Mouse (Mus musculus) 3134 (cell line): ENCODE results near the gene Ropn1l.

Source experiments
- DNase-seq: peaks from one replicate; pipeline ENCODE4 v3.0.0-alpha.2; 2011; ENCODE audit warnings: low spot score; ENCODE audit not compliant: insufficient read length; ENCODE audit errors: extremely low read depth

The Ropn1l gene

DNA sequence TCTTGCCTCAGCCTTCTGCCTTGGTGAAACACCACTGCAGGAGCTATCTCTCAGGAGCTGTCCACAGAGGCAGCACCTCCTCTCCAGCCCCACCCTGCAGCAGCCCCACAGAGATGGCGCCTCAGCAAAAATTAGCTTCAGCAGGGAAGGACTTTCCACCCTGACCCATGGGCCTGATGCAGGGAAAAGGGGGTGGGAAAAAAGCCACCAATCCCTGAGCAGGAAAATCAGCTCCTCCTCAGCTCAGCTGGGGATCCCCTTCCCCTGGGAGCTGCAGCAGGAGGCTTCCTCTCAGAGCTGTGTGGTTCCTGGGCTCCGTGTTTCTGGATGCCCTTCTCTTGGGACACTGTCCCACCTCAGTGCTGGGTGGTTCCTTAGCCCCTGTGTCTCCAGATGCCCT lies 3.8 kb downstream of the Ropn1l start:
- no peak for DNase-seq

DNA sequence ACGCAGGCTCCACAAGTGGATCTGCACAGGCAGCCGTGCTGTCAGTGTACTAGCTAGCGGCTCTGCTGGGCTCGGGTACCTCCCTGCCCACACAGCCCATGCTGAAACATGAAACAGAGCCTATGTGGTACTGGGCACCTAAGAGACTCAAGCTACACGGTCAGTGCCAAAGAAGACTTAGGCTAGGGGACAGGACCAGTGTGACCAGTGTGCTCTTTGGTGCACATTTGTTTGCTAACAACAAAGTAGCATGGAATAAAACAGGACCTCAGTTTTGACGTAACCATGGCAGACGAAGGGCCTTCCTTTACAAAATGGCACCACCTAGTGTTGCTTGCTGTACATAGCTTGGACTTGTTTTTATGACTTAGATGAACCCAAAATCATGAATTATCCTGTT lies 6.4 kb downstream of the Ropn1l start:
- no peak for DNase-seq

DNA sequence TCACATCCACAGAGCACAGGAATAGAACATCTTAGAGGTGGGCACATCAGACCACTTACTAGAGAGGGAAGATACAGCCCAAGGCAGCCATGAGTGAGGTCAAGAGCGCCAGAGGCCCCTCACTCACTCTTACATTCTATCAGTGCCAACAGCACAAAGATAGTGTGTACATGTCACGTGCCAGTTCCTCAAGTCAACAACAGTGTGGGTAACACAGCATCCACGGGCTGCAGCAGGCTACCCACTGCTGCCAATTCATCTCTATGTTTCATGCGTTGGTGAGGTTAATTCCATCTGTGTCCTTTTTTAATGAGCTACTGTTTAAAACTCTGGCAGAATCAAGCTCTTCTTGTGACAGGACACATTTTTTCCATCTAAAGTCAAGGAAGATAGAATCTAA lies 10.8 kb downstream of the Ropn1l start:
- DNase-seq = no peak

DNA sequence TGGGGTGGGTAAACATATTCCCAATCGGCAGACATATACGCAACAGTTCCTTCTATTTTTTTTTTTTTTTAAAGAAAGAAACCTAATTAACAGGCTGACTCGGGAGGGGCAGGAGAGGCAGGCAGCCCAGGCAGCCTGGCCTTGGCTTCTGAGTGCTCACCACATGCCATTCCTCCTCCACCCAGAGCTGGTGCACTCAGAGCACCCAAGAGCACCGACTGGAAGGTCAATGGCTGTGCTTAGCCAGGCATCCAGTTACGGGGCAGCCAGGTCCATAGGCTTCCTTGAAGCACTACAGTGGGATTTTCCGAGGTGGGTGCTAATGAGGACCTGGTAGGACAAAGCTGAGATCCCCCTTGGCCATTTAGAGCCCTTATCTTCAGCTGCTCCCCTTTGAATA lies 11.5 kb downstream of the Ropn1l start:
- no peak for DNase-seq

DNA sequence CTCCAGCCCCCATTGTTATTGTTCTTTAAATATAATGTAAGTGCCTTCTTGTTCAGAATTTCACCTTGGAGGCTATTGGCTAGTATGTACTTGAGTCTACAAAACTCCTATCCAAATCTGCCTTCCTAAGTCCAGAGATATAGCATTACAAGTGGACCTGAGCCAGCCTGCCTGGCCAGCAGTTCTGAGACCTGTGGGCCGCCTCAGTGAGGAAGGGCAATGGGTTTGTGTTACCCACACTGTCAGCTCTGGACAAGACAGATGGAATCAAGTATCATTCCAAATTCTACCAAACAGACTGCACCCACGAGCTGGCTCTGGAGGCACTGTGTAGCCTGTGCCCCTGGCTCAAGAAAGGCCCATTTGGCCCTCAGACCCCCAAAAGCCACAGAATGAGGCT lies 16.7 kb downstream of the Ropn1l start:
- no peak for DNase-seq

DNA sequence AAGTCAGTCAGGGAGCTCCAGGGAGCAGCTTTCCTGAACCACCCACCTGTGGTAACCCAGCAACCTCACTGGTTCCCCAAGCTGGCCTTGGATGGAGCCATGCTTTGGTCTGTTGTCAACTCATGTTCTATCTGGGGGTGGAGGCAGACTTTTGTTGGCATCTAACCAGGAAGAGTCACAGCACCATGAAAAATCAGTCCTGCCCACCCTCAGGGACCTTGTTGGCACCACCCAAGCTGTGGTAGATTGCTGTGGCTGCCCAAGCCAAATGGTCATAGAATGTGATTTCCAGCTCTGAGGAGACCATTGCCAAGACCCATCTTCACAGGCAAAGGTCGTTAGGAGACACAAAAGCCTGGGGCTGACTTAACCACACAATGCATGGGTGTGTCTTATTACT lies 17.5 kb downstream of the Ropn1l start:
- DNase-seq = no peak

DNA sequence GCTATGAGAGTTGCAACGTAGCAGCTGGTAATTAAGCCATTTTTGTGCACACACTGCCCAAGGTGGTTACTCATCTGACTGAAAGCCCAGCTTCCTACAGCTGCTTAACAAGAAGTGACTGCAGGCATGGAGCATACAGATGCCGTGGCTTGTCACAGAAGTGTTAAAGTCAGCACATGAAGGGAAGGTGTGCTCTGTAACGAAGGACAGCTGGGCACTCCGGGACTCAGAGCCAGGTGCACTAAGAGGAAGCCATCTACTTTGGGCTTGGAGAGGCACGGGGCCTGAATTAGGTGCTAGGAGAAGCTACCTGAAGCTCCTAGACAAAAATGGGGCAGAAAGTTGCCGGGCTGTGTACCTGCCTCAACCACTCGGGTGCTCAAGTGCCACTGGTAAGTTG lies 19.8 kb downstream of the Ropn1l start:
- DNase-seq = no peak

DNA sequence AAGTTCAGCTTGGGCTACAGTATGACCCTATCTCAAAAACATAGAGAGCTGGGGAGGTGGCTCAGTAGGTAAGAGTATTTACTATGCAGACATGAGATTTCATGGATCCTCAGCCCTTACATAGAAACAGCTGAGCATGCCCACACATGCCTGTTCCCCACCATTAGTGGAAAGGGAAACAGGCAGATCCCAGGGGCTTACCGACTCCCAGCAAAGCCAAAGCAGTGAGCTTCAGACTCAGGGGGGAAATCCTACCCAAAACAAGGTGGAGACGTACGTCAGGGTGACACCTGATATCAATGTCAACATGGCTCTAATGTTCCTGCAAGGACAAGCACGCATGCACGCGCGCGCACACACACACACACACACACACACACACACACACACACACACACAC lies 21.7 kb downstream of the Ropn1l start:
- DNase-seq = no peak

DNA sequence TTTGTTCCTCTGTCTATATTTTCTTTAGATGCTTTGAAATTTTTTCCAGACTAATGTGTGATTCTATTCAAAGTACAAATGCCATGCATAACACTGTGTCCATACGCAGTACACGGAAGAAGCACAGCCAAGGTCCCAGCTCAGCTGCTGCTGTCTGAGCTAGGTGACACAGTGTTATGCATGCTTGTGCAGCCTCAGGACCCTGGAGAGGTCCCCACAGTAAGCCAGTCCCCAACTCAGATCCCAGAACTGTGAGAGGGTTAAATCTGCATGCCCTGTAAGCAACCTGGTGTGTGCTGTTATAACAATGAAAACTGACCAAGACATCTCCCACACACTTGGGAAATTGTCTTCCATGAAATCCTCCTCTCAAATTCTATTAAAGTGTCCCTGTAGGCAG lies 23.5 kb downstream of the Ropn1l start:
- no peak for DNase-seq

DNA sequence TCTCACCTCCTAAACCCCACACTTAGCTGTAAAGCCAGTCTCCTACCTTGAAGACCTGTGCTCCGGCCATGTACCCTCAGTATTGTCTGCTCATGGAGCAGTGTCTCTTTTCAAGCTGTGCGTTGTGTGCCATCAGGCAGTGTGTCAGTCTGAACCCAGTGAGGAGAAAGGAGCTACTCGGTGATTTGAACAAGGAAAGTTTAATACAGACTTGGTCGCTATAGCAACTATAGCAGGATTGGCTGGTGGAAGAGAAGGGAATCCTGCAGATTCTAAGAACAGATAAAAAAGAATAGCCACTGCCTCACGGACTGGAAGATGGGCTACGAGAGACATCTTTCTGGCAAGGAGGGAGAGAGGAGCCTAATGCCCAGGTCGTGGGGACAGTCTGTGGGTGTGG lies 24.1 kb downstream of the Ropn1l start:
- no peak for DNase-seq

DNA sequence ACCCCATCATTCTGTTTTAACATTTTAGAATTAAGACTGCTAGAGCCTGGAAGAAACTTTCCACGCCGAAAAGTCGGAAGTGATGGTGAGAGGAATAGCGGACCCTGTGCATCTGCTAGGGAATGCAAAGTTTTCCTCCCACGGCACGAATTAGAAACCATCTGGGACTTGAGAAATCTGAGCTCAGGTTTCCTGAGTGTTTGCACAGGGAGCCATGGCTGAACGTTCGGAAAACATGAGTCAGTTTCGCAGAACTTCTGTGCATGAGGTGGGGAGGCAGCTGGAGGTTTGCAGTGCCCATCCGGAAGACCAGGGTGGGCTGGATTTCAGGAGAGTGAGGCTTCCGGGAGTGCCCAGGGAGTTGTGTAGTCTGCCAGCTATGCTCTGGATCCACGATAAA lies 25.0 kb downstream of the Ropn1l start:
- no peak for DNase-seq

DNA sequence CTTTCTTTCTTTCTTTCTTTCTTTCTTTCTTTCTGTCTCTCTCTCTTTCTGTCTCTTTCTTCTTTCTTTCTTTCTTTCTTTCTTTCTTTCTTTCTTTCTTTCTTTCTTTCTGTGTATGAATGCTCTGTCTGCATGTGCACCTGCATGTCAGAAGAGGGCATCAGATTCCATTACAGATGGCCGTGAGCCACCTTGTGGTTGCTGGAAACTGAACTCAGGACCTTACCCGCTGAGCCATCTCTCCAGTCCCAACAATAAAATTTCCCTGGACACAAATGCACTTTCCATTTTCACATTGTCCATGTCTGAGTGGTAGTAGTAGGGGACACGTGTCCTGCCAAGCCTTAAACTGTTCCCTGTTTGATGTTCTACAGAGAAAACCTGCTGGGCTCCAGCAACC lies 26.1 kb downstream of the Ropn1l start:
- no peak for DNase-seq

DNA sequence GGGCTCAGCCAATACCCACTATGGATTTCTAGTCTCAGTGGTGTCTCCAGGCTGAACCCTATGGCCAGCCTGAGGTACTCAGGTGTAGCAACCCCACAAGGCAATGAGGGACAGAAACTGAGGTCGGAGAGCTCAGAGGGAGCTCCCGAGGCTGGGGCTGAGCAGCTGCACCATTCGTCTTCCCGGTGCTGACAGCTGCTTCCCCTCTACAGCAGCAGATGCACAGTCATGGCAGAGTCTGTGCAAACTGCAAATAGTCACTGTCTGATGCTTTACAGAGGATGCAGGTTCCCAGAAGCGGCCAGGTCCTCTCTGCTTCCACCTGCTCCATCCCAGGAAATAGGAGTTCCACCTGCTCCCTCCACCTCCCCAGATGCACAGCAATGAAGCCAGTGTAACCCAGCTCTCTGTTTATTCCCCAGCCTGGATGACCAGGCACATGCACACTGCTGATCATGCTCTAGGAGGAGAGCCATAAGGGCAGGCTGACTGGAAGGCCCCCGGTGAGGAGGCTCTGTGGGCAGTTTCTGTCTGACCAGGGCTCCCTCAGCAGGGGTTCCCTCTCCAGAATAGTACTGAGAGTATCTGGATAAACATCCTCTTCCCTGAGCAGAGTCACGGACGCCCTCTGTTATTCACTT lies 27.4 kb downstream of the Ropn1l start:
- DNase-seq = no peak

DNA sequence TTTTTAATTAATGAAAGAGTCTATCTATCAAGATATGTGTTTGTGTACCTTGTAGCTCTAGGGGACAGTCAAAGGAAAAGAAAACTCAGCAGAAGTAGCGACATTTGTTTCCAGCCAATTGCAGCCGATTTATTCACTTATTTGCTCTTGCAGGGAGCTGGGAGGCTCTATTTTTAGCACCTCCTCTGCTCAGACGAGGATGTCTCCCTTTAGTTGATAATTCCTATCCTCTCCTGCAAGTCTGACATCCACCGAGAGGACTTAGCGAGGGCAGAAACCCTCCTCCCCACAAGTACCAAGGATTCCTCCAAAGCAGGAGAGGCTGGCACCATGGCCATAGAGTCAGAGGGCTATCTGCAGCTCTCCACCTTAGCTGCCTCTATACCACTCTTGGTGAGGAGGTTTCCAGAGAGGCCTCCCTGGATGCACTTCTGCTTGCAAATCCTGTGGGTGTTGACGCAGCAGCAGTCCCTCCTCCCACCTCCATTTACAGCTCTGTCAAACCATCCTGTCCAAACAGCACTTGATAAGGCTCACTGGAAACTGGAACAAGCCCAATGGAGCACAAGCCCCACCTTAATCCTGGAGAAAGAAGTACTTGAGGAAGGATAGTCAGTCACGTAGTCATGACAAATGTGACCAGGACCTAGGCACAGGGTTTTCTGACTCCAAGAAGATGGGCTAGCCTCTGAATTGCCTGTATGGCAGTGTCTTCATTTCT lies 30.7 kb downstream of the Ropn1l start:
- no peak for DNase-seq

DNA sequence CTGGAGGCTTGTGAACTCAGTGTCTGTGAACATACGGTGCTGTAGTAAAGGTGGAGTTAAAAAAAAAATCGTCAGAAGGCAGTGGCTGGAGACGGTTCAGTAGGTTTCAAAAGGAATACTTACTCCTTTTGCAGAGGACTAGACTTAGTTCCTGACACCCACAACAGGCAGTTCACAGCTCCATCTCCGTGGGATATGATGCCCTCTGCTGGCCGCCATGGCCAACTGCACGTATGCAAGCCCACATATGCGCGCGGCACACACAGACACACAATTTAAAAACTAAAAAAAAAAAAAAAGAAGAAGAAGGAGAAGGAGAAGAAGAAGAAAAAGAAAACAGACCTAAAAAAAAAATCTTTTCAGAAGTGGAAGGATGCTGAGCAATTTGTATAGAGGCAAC lies 34.5 kb downstream of the Ropn1l start:
- DNase-seq = no peak

DNA sequence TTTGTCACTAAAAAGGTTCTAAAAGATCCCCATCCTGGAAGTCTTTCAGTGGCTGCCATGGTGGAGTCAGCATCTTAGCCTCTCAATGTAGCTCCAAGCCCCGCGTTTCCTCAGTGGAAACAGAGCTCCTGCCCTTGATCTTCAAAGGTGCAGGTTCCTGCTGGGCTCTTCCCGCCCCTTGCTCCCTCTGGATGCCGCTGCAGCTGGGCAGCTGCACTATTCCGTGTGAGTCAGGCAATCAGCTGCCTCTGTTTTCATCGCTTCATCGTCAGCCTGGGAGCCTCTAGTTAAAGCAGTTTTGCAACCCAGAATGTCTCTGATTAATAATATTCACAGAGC lies 34.9 kb downstream of the Ropn1l start:
- DNase-seq = no peak

DNA sequence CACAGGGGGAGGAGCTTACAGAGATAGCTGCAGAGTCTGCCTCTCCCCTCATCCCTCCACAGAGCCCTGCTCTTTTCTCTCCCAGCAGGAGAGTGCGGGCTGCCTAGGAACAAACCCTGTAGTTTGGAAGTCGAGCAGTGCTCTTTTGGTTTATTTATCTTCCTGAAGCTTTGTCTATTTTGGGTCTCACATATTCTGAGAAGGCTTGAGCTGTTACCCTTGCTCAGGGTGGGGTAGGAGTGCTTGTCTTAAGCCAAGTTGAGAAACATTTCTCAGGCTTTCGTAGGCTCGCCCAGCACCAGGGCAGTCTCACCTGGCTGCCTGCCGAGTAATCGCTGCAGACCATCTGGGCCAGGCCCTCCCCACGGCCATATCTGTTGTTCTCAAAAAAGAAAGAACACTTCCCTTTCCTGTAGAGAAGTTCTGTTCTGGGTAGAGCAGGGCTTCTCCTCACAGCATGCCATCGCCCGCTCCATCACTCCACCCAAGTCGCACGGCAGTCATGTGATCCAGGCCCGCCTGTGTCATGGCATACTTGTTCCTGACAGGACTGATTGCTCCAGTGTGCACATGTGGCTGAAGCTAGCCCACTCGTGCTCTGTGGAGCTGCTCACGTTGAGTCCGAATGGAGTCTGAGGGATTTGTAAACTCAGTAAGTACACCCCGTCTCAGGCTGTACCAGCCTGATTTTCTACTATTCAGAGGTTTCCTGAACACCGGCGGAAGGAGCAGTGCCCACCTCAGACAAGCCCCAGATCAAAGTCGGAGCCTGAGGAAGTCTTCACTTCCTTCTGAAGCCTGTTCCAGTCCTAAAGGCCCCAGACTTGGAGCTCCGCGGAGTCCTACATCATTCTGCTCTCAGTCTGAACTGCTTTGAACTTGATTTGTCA lies 35.5 kb downstream of the Ropn1l start:
- DNase-seq = no peak

DNA sequence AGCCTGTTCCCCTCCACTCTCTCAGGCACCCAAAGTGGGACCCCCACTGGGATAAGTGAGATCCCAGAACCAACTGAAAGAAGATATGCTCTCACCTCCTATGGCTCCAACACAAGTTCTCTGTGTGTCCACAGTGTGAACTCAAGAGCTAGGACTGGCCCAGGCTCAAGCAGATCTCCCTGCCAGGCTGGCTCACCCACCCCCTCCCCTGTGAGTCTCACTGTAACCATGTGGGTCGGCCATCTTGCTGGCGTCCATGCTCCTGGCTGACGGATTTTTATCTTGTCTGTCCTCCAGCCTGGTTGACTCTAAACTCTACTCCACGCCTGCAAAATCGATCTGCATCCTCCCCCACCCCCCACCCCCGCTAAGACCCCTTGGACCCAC lies 36.1 kb downstream of the Ropn1l start:
- no peak for DNase-seq

DNA sequence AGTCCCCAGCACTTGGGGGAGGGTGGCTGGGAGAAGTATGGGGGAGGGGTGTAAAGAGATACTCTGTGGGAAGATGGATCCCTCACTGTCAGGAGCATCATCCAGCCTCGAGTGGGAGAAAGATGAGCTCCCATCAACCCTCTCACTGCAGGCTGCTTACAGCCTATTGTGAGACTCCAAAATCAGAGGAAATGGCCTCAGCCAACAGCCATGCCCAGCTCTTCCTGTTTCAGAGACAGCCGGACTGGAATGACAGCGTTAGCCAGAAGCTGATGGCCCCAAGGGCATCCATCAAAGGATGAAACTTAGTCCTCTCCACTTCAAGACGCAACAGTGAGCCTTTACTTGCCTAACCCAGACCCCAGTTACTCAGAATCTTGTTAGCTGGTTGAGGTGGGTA lies 38.4 kb downstream of the Ropn1l start:
- DNase-seq = no peak

DNA sequence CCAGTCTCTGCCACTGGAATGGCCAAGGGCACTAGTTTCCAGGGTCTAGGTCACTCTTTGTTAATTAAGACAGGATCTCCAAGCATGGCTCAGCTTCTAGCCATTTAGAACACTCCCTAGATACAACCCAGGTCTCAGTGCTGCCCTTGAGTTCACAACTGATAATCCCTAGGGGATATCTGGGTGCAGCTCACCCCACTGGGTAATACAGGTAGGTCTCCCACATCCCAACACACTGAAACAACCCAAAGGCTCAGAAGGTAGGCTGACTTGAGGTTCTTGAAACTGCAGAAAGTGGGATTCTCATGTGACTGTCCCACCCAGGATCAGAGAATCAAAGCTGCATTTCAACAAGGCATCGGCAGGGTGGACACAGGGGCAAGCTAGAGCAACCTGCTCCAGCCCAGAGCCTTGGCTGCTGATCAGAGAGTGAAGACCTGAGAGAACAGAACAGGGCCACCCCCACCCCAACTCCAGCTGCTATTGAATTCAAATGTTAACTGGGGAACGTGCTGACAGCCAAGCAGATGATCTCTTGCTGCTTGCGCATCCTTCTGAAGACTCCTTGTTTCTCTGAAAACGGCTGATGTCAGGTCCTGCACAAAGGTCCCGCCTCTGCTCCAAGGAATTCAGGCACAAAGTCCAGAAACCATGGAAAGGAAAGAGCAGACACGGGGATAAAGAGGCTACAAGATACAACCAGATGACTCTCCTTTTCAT lies 39.2 kb downstream of the Ropn1l start:
- DNase-seq = no peak

DNA sequence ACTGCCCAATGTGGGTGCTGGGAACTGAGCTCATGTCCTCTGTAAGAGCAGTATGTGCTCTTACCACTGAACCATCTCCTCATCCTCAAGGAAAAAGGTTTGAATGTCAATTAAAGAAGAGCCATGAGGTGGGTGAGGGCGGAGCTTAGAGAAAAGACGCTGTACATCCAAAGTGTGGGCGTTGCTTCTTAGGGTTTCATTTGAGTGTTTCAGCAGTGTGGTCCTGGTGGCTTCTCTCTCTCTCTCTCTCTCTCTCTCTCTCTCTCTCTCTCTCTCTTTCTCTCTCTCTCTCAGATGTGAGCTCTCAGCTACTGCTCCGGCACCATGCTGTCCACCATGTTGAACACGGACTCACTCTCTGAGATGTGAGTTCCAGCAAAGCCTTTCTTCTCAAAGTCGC lies 39.9 kb downstream of the Ropn1l start:
- DNase-seq = no peak
